Mouse (Mus musculus) adipocyte (in vitro differentiated cells): ENCODE data around the gene Pax9.

Experiments used
- DNase-seq: peaks from one replicate; pipeline ENCODE4 v3.0.0-alpha.2; 2016; ENCODE audit warnings: low spot score

Pax9 gene

DNA sequence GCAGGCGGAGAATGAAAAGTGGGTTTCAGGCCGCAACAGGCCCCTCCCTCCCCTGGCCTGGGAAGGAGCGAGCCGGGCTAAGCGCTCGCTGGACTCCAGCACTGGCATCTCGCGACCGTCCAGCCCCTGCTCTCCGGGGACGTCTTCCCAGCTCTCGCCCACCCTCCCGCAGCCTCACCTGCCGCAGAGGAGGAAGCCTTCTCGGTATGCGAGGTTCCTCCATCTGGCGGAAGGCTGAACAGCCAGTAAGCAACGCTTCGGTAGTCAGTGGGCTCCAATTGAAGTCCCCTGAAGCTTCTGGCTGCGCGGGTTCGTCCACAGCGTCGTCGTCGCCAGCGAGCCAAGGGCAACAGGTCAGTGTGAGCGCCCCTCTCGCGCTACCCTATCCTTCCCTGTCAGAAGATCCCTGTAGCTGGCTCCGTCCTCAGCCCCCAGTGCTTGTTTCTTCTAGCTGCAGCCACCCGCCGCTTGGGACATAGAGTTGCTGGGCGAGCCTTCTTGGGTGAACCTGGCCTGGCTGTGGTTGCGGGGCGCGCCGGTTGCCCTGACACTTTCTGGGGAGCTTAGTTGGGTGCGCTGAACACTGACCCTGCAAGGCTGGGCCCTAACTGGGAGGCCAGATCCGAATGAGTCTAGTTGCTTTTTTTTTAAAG, at the start of gene Pax9:
Pax9 (plus strand) TSS at position 341 of the 653 bp plus-strand sequence.
- DNase-seq, result no peak

GRCm38 (mm10) chr12:56669451-56670122, 22.0 kb upstream of the Pax9 start:
- DNase-seq, result no peak

GRCm38 (mm10) chr12:56670795-56671194, 20.8 kb upstream of the Pax9 start:
- no peak for DNase-seq

GRCm38 (mm10) chr12:56674726-56675125, 16.8 kb upstream of the Pax9 start:
- peak; percentile 5 for DNase-seq

DNA sequence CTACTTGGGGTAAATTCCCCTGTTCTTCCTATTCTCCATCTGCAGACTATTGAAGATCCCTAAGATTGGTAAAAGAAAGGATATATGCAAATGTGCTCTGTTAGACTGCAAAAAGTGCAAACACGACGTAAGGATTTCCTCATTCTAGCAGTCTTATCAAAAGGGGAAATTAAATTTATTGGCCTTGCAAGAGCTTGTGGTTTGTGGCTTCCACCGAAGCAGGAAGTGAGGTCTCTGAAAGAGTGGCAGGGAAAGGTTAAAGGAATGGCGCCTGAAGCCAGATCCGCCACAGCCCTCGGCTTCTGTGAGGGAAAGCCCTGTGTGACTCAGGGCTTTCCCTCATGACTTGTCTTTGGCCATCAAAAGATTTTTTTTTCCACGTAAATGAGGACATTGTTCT, 13.9 kb upstream of the Pax9 start:
- no peak for DNase-seq

GRCm38 (mm10) chr12:56681096-56681811, 10.3 kb upstream of the Pax9 start:
- no peak for DNase-seq

DNA sequence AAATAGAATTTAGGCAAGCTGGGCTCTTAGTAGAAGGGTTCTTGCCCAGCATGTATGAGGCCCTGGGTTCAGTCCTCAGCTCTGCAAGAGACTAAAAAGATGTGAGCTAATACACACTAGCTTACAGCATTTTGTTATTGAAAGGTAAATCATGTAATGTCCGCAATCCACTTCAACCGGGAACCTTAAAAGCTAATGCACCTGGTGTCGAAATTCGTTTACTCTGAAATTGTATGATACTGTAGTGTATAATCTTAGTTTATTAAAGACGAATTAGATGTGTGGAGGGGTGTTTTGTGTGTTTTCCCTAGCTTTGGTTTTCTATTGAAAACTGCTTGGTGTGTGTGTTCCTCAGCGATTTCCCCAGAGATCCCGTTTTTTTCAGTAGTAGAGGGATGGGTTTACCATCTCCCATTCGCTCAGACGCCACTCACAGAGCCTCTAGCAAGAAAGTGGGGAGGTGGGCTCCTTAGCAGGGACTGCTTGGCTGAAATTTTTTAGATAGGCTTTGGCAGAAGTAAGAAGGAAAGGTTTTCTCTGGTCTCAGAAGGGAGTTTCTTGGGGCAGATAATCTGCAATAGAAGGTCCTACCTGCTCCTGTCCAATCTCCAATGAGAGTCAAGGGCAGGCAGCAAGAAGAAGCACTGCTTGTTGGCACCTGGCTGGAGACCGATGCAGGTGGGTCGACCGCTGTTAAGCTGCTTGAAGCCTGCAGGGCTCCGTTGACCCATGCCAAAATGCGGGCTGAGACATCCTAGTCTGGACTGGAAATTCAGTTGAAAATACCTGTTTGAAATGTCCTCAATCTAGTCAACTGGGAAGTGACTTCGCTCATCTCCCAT, 3.7 kb upstream of the Pax9 start:
- no peak for DNase-seq

GRCm38 (mm10) chr12:56688482-56688840, 3.1 kb upstream of the Pax9 start:
- DNase-seq, result no peak

- no peak for DNase-seq
Observed at GRCm38 (mm10) chr12:56688920-56689319, 2.6 kb upstream of the Pax9 start.

DNA sequence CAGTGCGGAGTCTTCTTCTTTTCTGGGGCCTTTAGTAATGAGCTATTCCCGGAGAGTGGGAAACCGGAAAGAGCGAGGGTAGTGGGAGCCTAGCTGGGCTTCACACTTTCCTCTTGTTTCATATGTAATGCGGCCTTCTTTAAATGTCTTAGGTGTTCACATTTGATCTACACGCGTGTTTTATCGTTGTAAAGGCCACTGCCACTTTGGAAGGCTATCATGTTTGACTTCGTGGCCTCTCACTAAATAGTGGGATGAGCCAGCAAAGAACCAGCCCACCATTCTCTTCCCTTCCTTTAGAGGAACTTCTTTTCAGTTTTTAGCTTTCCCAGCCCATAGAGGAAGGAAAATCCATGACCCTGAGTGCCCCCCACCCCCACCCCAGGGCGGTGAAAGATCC, 2.2 kb upstream of the Pax9 start:
- DNase-seq, result no peak

DNA sequence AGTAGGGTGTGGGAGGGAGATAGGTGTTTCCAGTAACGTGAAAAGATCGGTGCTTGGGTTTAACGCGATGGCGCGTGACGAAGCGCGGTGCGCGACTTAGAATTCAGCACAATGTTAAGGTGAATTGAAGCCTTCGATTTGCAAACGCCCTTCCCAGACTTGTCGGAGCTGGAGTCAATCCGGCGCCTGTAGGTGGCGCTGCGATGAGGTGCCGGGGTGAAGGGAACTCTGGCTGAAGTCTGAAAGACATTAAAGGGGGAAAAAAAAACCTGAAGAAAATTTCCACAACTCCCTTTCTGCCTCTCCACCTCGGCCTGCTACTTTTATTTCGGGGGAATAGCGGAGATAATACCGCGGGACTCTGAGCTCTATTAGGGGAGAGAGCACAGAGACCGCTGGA, 1.8 kb upstream of the Pax9 start:
- DNase-seq, result no peak

DNA sequence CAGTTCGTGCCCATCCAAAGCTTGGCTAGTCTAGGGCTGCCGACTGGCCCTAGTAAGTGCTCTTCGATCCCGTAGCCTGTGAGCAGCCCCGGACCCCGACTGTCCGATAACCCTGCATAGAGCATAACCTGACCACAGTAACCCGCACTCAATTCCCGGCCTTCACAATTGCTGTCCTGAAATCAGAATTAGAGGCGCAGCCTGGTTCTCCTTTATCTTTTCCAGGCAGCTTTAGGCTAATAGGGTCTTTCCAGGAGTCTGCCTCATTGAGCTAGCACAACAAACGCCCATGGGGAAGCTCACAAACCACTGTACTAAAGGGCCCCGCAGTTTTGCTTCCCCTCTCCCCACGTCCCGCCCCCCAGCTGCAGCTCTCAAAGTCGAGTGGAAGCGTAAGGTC, 1.2 kb upstream of the Pax9 start:
- no peak for DNase-seq

GRCm38 (mm10) chr12:56691001-56691400, 566 bp upstream of the Pax9 start:
- no peak for DNase-seq

- no peak for DNase-seq
Observed at GRCm38 (mm10) chr12:56692536-56692935, 969 bp downstream of the Pax9 start.

GRCm38 (mm10) chr12:56693411-56694098, 2.0 kb downstream of the Pax9 start:
- DNase-seq, result no peak

DNA sequence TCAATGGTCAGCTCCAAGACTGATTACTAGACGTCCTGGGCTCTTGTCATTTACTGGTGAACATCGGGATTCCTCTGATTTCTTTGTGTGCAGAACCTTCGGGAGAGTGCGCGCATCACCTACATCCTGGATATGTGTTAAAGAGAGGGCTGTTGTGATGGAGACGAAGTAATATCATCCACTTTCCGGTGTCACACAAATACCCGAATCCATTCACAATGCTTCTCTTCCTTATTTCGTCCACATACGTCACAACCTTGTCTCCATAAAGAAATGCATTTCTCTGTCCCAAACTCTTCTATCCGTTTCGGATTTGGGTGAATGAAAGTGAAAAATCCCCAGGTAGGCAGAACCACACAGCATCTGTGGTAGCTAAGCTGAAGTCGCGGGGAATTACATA, 2.8 kb downstream of the Pax9 start:
- no peak for DNase-seq

GRCm38 (mm10) chr12:56694936-56695335, 3.4 kb downstream of the Pax9 start:
- DNase-seq, result no peak

- DNase-seq, result no peak
Observed at GRCm38 (mm10) chr12:56695358-56696173, 4.0 kb downstream of the Pax9 start.

DNA sequence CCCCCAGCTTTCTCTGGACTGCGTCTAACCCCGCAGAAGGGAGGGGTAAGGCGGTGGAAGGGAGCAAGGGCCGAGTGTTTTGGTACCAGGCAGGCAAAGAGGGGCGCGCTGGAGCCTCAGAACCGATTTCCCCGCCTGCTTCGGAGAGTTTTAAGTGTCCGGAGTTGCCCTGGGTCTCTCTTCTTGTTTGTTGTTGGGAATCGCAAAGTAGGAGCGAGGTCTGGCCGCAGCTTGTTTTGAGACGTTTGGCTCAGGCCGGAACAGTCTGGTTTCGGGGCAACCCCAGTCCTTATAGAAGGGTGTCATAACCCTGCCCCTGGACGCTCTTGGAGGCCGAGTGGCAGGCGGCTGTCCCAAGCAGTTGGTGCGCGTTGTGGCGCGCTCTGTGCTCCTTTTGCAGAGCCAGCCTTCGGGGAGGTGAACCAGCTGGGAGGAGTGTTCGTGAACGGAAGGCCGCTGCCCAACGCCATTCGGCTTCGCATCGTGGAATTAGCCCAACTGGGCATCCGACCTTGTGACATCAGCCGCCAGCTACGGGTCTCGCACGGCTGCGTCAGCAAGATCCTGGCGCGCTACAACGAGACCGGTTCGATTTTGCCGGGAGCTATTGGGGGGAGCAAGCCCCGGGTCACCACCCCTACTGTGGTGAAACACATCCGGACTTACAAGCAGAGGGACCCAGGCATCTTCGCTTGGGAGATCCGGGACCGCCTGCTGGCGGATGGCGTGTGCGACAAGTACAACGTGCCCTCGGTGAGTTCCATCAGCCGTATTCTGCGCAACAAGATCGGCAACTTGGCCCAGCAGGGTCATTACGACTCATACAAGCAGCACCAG, 4.8 kb downstream of the Pax9 start:
- no peak for DNase-seq
